Mouse (Mus musculus) layer of hippocampus, adult 2 months (tissue): ENCODE data around the gene Ache. TPM values are rescaled to one million over a fixed set of nuclear protein-coding genes. Genes with fewer than 3 reads are reported as not detected.

Experiments
- DNase-seq, 2 experiments: peaks; one replicate each; pipeline ENCODE4 v3.0.0; 2022; ENCODE audit warnings: low spot score in 2 of 2
- H3K27ac ChIP-seq: fragments of 200-600 bp; 2 replicates; pipeline ENCODE4 v1.8.1; 2022
- H3K4me3 ChIP-seq: fragments of 200-600 bp; 2 replicates; pipeline ENCODE4 v1.8.1; 2022; ENCODE audit warnings: mild to moderate bottlenecking
- CTCF ChIP-seq: fragments of 200-600 bp; conservative IDR thresholded peaks from 2 replicates; pipeline ENCODE4 v1.8.1; 2022; ENCODE audit warnings: antibody characterized with exemption, mild to moderate bottlenecking, moderate library complexity
- total RNA-seq, 2 experiments: library from RNA; stranded (reverse); gene quantifications; 2 replicates each; pipeline ENCODE4 v1.2.3; 2021

The Ache gene
- total RNA-seq, 2 experiments from 2014 or later, result 58.5 to 62.3 TPM

DNA sequence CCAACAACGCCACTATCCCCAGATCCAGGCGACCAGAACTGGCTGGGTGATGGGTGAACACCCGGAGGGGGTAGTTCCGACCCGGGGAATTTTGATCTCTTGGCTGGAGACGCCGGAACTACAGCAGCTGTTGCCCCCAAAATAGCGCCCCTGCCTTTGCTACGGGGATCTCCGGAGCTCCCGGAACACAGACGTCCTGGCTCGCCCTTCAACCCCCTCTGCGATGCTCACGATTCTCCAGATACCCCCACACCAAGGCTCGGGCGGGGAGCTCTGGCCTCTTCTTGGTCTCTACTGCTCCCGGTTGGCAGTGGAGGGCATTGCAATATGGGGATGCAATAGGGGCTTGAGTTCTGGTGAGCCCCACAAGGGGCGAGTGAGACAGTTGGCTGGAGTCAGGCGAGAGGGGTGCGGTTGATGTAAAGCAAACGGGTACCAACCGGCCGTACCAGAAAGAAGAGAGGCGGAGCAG is 1.7 kb downstream of the Ache start:
- Histone ChIP-seq H3K27ac (peak overlapping the region; percentile 82), H3K4me3 (peak overlapping the region; percentile 53)
- peak; percentile 50 to 65 for DNase-seq
- peak; percentile 75 for TF ChIP-seq CTCF

GRCm38 (mm10) chr5:137289591-137290365 is 2.5 kb downstream of the Ache start:
- no peak for TF ChIP-seq CTCF
- DNase-seq, result no peak
- H3K4me3 ChIP-seq, result peak overlapping the region; percentile 53
- H3K27ac ChIP-seq, result no peak overlapping the region; the same call in 1 of the 2 replicates

GRCm38 (mm10) chr5:137290677-137291076 is 3.4 kb downstream of the Ache start:
- DNase-seq, result no peak
- Histone ChIP-seq H3K4me3 (no peak overlapping the region), H3K27ac (no peak overlapping the region)
- peak; percentile 73 for TF ChIP-seq CTCF

GRCm38 (mm10) chr5:137291381-137291926 is 4.1 kb downstream of the Ache start:
- no peak for TF ChIP-seq CTCF
- no peak for DNase-seq
- H3K27ac ChIP-seq, result no peak overlapping the region
- no peak overlapping the region for H3K4me3 ChIP-seq

DNA sequence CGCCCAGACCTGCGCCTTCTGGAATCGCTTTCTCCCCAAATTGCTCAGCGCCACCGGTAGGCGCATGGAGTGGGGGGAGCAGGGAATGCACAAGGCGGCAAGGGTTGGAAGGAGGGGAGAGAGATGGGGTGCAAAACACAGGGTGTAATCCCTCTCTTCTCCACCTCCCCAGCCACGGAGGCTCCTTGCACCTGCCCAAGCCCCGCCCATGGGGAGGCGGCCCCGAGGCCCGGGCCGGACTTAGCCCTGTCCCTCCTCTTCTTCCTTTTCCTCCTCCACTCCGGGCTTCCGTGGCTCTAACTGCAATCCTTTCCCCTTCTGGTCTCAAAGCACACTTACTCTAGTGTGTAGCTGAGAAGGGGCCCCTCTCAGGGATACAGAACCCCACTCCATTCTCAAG is 6.0 kb downstream of the Ache start:
- peak; percentile 65 to 85 for DNase-seq
- Histone ChIP-seq H3K4me3 (peak overlapping the region; percentile 82), H3K27ac (peak overlapping the region; percentile 89)
- peak; percentile 56 for TF ChIP-seq CTCF

- Histone ChIP-seq H3K27ac (peak within 1 kb of the TSS; percentile 90), H3K4me3 (peak within 1 kb of the TSS; percentile 82)
- peak; percentile 96 to 97 for DNase-seq
- TF ChIP-seq CTCF, result peak; percentile 43; the same call in 1 of the 2 replicates
Measured at GRCm38 (mm10) chr5:137293839-137294743, 6.8 kb downstream of the Ache start, which contains the start of gene Ufsp1. Ufsp1 (plus strand) TSS chr5:137294629.

DNA sequence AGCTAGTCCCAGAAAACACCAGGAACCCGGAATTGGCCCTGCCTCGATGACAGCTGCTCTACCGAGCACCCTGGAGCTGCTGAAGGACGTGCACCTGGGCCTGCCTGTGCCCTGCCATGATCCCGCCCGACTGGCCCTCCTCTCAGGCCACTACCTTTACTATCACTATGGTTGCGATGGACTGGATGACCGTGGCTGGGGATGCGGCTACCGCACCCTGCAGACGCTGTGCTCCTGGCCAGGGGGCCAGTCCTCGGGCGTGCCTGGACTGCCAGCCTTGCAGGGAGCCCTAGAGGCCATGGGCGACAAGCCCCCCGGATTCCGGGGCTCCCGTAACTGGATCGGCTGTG is 7.4 kb downstream of the Ache start:
- DNase-seq, result no peak
- Histone ChIP-seq H3K4me3 (peak overlapping the region; percentile 82), H3K27ac (peak overlapping the region; percentile 90)
- no peak for TF ChIP-seq CTCF

GRCm38 (mm10) chr5:137295296-137295695 is 8.0 kb downstream of the Ache start:
- no peak for TF ChIP-seq CTCF
- H3K27ac ChIP-seq, result no peak overlapping the region
- no peak for DNase-seq
- H3K4me3 ChIP-seq, result peak overlapping the region; percentile 82; the same call in 1 of the 2 replicates

DNA sequence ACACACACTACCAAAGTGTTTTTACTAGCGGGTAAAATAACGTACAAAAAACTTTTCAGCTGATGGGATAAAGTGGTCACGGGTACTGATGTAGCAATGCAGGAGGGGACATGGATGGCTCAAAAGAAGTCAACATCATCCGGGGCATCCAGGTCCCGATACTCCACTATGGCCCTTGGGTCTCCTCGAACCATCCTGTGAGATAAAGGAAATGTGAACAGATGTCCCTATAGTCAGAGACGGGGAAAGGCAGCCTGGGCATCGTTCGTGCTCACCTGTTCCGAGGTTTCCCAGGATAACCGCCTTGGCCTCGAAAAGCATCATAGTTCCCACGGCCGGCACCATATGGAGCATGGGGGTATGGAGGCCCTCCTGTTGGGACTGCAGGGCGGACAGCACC is 8.4 kb downstream of the Ache start:
- no peak overlapping the region for H3K4me3 ChIP-seq
- no peak overlapping the region for H3K27ac ChIP-seq
- no peak for TF ChIP-seq CTCF
- no peak for DNase-seq

DNA sequence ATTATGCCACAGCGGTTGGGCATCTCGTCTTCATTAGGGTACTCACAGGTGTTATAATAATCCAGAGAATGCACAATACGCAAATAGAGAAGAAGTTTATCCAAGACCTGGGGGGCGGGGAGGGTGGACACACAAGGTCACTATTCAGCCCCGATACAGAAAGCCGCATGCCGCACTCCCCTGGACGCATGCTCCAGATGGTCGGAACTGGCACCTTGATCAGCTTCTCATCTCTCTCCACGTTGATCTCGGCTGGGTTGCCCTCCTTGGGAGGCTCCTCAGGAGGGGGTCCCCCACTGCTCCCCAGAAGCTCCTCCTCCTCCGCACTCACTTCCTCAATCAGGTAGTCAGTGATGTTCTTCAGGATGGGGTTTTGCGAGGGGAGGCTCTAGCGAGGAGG is 9.8 kb downstream of the Ache start:
- Histone ChIP-seq H3K4me3 (no peak overlapping the region), H3K27ac (no peak overlapping the region)
- TF ChIP-seq CTCF, result no peak
- DNase-seq, result no peak

GRCm38 (mm10) chr5:137299240-137299639 is 11.9 kb downstream of the Ache start:
- TF ChIP-seq CTCF, result no peak
- DNase-seq, result no peak
- Histone ChIP-seq H3K27ac (no peak overlapping the region), H3K4me3 (no peak overlapping the region)

DNA sequence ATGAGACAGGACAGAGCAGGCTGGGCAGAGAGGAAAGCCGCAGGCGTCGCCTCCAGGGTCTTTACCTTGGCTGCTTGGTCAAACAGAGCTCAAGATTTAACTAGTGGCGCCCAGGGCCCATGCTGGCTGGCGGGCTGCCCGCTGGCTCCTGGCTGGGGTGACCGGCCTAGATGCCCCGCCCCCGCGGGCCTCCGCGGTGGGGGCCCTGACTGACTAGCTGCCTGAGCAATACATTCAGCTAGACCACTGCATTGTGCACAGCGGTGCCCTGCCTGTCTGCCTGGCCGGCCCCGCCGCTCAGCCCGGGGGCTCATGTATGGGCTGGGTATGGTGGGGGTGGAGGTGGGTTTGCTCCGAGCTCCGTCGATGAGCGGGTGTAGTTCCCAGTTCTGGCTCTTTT is 13.9 kb downstream of the Ache start:
- no peak overlapping the region for H3K4me3 ChIP-seq
- TF ChIP-seq CTCF, result no peak
- no peak for DNase-seq

GRCm38 (mm10) chr5:137303609-137304008 is 16.3 kb downstream of the Ache start:
- no peak overlapping the region for H3K4me3 ChIP-seq
- peak overlapping the region; percentile 97; the same call in 1 of the 2 replicates for H3K27ac ChIP-seq
- no peak for TF ChIP-seq CTCF
- DNase-seq, result no peak

More for the DNA sequence above, 13.9 kb downstream of the Ache start:
- H3K27ac ChIP-seq, result no peak overlapping the region
